Mouse (Mus musculus): ENCODE measurements around the gene Sytl4. TPM values are rescaled to one million over a fixed set of nuclear protein-coding genes. Genes with fewer than 3 reads are reported as not detected.

Gene Sytl4
- total and polyA plus RNA-seq, 2 experiments: 0.71 to 2.3 TPM

- Histone ChIP-seq H3K36me3 (ENCODE audit: control insufficient read depth, insufficient read depth, low read length) (no peaks in the 10 kb centered on the region), H3K27me3 (ENCODE audit: control insufficient read depth, insufficient read depth, low read length) (no peaks in the 10 kb centered on the region), H3K4me3 (ENCODE audit: insufficient read depth, low read depth, low read length) (no peak overlapping the region), H3K79me2 (ENCODE audit: control insufficient read depth, insufficient read depth, low read length) (no peaks in the 10 kb centered on the region), H3K9ac (ENCODE audit: low read depth, low read length) (no peak overlapping the region), H3K4me1 (ENCODE audit: control insufficient read depth, insufficient read depth, low read length) (no peaks in the 10 kb centered on the region), H3K27ac (replicated peaks; ENCODE audit: insufficient read depth, low read depth, low read length) (no peak overlapping the region)
- DNase-seq (ENCODE audit: extremely low read depth, low read depth, low spot score): no peak
- WGBS: 94% methylated on average over 5 of the region's 5 CpGs
- TF ChIP-seq CTCF (IDR thresholded peaks at IDR 0.05; ENCODE audit: low read depth, low read length) (no peak), POLR2A (IDR thresholded peaks at IDR 0.05; ENCODE audit: extremely low read depth, insufficient read depth, low read length) (no peak)
These were observed 93.5 kb downstream of the Sytl4 start for GRCm38 (mm10) chrX:133888111-133888510.

GRCm38 (mm10) chrX:133887308-133887707 lies 94.3 kb downstream of the Sytl4 start:
- Histone ChIP-seq H3K36me3 (ENCODE audit: control insufficient read depth, insufficient read depth, low read length) (no peaks in the 10 kb centered on the region), H3K79me2 (ENCODE audit: control insufficient read depth, insufficient read depth, low read length) (no peaks in the 10 kb centered on the region), H3K27me3 (ENCODE audit: control insufficient read depth, insufficient read depth, low read length) (no peaks in the 10 kb centered on the region), H3K4me3 (ENCODE audit: insufficient read depth, low read depth, low read length) (no peak overlapping the region), H3K4me1 (ENCODE audit: control insufficient read depth, insufficient read depth, low read length) (no peaks in the 10 kb centered on the region), H3K27ac (replicated peaks; ENCODE audit: insufficient read depth, low read depth, low read length) (no peak overlapping the region), H3K9ac (ENCODE audit: low read depth, low read length) (no peak overlapping the region)
- WGBS: 90% methylated on average over 3 of the region's 3 CpGs
- TF ChIP-seq POLR2A (IDR thresholded peaks at IDR 0.05; ENCODE audit: extremely low read depth, insufficient read depth, low read length): no peak
- TF ChIP-seq CTCF (IDR thresholded peaks at IDR 0.05; ENCODE audit: low read depth, low read length): no peak
- DNase-seq (ENCODE audit: extremely low read depth, low read depth, low spot score): no peak

Other genes with a start within 250 kb of the Sytl4 start
- not detected in 2 replicates for gene Tnmd, start 130.8 kb downstream of the Sytl4 start, total RNA-seq (2014; rRNA removed)
- not detected in 2 replicates for gene Tnmd, start 130.8 kb downstream of the Sytl4 start, polyA plus RNA-seq (2012; rRNA removed)
- gene Tspan6, start 83.4 kb downstream of the Sytl4 start, total RNA-seq (2014; rRNA removed): 0.65 and 1.1 TPM in 2 replicates
- 0.15 and 0.20 TPM in 2 replicates for gene Tspan6, start 83.4 kb downstream of the Sytl4 start, polyA plus RNA-seq (2012; rRNA removed)
- 1.2 and 1.7 TPM in 2 replicates for gene Srpx2, start 73.4 kb downstream of the Sytl4 start, total RNA-seq (2014; rRNA removed)
- gene Srpx2, start 73.4 kb downstream of the Sytl4 start, polyA plus RNA-seq (2012; rRNA removed): 1.3 and 1.4 TPM in 2 replicates
- gene Cstf2, start 77.4 kb upstream of the Sytl4 start, total RNA-seq (2014; rRNA removed): 8.1 and 8.9 TPM in 2 replicates
- gene Cstf2, start 77.4 kb upstream of the Sytl4 start, polyA plus RNA-seq (2012; rRNA removed): 7.5 and 8.1 TPM in 2 replicates
- 0.07 and 0.09 TPM in 2 replicates for gene Xkrx, start 180.3 kb upstream of the Sytl4 start, total RNA-seq (2014; rRNA removed)
- 0.09 and 0.10 TPM in 2 replicates for gene Xkrx, start 180.3 kb upstream of the Sytl4 start, polyA plus RNA-seq (2012; rRNA removed)
- not detected in 2 replicates for gene Arl13a, start 205.7 kb upstream of the Sytl4 start, total RNA-seq (2014; rRNA removed)
- gene Arl13a, start 205.7 kb upstream of the Sytl4 start, polyA plus RNA-seq (2012; rRNA removed): not detected in 2 replicates
- not detected in 2 replicates for gene Nox1, start 240.1 kb upstream of the Sytl4 start, total RNA-seq (2014; rRNA removed)
- gene Nox1, start 240.1 kb upstream of the Sytl4 start, polyA plus RNA-seq (2012; rRNA removed): not detected in 2 replicates